Mouse (Mus musculus) monocyte, adult 2 months (primary cell): ENCODE results near the gene Gm42688.
A peak's percentile ranks its signal among the peaks of the same experiment; 100 is the strongest.

Source experiments
- DNase-seq, 2 experiments: peaks; one replicate each; pipeline ENCODE4 v3.0.0; 2022; ENCODE audit warnings: low spot score in 2 of 2, low read depth in 1 of 2

The Gm42688 gene

DNA sequence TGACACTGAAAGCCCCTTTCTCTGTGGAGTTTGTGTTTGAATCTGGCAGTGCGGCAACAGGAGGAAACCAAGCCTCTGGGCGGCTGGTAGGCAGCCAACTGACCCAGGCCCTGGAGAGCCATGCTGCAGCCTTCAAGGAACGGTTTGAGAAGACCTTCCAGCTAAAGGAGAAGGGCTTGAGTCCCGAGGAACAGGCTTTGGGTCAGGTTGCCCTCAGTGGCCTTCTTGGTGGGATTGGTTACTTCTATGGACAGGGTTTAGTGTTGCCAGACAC is 15.7 kb downstream of the Gm42688 start:
- DNase-seq: no peak

DNA sequence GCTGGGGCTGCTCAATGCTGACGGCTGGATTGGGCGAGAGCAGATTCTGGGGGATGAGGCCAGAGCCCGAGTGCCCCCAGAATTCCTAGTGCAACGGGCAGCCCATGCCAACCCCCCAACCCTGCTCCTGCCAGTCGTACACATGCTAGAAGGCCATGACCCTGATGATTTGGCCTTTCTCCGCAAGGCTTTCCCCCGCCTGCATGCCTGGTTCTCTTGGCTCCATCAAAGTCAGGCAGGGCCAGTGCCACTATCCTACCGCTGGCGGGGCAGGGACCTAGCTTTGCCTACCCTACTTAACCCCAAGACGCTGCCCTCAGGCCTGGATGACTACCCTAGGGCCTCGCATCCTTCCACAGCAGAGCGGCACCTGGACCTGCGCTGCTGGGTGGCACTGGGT is 16.2 kb downstream of the Gm42688 start:
- DNase-seq: no peak

DNA sequence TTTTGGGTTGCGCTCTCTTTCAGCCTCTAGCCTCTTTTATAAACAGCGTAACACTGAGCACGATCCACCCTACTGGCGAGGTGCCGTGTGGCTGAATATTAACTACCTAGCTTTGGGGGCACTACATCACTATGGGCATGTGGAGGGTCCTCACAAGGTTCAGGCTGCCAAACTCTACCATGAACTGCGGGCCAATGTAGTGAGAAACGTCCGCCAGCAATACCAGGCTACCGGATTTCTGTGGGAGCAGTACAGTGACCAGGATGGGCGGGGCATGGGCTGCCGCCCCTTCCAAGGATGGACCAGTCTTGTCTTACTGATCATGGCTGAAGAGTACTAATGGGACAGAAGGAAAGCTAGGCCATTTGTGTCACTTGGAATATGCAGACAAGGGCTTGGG is 17.0 kb downstream of the Gm42688 start:
- DNase-seq: no peak

DNA sequence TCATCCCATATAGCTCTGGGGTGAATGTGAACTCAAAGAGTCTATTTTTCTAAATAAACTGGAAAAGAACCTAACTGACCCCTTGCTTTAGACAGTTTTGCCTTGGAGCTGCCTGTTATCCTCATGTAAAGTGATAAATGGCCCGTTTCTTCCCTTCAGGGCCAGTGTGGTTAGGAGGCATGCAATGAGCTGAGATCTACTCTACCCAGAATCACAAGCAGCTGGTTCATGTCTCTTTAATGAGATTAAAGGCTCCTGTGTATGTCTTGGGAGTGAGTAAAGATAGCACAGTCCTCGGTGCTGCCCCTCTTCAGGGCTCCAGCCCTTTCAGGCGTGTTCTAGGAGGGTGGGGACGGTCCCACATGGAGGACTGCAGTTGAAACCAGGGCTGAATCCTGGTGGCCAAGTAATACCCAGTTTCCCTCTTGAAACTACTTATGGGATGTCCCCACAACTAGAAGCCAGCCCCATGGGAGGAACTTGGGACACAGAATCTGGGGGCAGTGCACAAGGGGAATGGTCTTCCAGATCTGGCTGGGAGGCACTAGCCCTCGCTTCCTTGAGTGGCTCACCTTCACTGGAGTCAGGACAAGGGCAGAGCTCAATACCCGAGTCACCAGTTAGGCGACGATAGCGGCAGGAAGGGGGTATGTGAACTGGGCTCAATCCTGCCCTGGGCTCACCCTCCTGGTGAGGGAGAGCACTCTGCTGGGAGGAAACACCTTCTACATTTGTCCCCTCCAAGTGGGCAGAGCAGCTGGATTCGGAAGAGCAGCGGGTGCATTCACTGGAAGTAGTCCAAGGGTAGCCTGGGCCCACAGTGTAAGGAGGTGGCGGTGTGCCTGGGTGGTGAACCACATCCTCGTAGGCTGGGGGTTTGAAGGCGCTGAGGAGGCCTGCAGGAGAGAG is 17.7 kb downstream of the Gm42688 start:
- DNase-seq: no peak

DNA sequence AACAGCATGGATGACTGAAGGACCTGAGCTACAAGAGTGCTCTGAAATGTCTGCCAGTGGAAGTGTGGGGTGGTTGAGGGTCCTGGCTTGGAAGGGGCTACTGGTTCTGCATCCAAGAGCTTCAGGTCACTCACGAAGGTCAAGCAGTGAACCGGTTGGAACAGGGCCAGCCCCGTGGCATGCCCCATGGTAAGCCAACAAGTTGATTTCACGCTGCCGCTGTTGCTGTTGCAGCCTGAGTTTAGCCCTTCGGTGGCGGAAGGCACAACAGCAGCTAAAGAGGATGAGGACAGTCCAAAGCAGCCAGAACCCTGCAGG is 18.3 kb downstream of the Gm42688 start:
- DNase-seq: no peak

DNA sequence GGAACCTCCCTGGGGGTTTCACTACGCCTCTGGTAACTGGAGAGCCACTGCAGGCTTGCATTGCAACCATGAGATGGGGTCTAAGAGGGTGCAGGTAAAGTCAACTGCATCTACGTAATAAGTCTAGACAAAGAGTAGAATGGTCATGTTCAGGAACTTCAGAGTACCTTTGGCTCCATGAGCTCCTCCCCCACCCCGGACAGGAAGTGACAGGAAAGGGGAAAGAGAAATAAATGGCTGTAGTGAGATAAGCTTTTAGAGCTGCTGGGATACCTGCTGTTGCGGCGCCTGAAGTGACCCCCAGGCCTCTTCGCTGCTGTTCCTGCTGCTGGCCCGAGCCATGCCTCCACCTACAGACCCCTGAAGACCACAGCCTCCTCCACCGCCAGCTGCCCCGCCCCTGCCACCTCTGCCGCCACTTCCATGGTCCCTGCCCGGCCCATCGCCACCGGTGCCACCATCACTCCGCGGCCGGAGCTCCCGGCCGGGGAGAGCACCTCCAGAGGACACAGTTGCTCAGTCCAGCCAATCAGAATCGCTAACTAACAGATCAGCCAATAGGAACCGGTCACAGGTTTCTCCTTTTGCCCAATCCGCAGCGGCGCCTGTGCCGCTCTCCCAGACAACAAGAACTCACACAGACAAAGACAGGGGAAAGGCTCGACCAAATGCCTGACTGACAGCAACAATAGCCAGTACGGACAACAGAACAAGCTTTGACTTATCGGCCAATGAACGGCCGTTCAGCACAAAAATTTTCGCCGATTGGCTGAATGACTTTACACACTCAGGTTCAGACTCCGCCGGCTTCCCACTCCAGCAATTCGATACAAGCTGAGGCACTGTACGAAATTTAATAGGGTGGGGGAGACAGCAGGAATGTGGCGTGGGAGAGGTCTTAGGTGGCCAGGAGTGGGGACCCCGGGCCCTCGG is 19.8 kb downstream of the Gm42688 start, which contains the start of gene Wbp1:
Gene Wbp1, minus strand, starts transcription at position 630 of the 933 bp plus-strand sequence.
- DNase-seq: peak; percentile 88 to 90

DNA sequence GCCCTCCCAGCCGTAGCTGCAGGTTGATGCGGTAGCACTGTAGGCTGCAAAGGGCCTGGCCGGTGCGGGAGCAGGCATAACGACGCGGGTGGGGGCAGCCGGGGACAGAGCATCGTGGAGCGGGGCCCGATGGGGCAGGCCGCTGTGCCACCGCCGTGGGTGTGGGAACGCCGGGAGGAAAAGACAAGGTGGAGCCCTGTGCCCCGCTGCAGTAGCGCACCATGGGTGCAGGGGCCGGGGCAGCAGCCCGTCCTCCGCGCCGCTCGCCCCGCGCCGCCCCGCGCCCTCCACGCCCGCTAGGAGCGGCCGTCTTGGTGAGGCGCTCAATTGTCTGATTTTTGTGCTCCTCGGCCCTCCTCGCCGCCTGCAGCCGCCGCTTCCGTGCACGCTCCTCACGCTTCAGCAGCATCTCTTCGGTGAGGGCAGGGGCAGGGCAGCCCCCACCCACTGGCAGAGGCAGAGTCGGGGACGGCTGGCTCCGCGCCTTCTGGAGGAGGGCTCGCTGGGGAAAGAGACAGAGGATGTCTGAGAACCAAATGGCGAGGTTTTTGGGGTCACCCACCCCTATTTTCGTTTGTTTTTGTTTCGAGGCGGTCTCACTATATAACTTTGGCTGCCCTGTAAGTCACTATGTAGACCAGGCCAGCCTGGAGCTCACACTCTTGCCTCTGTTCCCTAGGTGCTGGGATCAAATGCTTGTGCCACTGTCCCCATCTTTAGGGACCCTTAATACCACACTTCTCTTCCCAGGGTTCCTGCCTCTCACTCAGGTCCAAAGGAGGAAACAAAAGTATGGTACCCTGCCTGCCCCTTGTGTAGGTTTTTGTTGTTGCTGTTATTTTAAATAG is 20.7 kb downstream of the Gm42688 start:
- no peak for DNase-seq

DNA sequence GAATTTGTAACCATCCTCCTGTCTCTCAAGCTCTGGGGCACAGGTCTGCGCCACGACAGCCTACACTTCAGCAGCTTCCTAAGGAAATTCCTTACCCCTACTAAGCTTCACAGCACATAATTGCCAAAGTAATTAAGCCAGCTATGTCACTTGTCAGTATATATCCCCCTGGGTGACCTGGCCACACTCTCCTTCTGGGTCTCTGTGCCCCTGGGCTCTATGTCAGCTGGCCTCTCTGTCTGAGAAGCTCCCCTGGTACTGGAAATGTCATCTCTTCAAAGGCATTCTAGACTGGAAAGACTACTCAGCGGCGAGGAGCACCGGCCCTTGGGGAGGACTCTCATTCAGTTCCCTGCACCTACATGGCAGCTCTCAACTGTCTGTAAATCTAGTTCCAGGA is 21.5 kb downstream of the Gm42688 start:
- no peak for DNase-seq

DNA sequence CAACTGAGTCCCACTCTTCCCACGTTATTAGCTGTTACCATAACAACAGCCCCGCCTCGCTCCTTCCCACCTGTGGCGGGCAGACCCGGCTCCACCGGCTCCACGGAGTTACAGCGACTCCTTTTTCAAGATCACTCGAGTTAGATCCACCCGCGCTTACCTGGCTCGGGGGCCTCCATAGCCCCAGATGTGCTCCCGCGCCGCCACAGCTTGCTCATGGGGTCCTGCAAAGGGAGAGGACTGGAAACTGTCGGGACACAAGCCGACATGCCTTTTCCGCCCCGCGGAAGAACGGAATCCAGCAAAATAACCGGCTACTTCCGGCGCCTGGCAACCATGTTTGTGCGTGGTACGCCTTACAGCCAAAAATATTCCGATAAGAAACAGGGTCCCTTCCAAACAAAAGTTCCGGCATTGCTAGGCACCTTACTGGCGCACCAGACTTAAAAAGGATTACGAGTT is 23.5 kb downstream of the Gm42688 start:
- peak; percentile 84 to 89 for DNase-seq

DNA sequence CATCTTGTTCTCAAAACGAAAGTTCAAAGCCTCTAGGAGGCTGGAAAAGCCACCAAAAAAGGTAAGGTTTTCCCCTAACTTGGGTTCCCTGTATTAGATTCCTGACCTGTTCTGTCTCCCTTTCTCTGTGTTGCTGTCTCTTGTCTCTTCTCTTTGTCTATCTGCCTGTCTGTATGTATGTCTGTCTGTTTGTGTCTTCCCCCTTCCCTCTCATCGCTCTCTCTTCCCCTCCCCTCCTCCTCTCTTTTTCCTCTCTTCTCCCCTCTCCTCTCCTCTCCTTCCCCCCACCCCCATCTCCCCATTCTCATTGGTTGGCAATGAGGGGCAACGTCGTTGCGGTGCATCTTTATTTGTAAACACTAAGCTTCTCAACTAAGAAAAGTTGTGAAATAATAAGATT is 23.9 kb downstream of the Gm42688 start, which contains the start of gene Ino80b:
Gene Ino80b, minus strand, starts transcription at position 101 of the 400 bp plus-strand sequence.
- DNase-seq: no peak

DNA sequence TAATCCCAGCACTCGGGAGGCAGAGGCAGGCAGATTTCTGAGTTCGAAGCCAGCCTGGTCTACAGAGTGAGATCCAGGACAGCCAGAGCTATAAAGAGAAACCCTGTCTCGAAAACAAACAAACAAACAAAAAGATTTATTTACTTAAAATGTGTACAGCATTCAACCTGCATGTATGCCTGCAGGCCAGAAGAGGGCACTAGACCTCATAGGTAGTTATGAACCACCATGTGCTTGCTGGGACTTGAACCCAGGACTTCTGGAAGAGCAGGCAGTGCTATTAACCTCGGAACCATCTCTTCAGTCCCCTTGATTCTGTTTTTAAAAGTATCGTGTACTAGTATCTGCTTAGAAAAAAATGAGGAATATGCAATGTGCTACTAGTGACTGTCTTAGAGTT is 26.0 kb downstream of the Gm42688 start:
- no peak for DNase-seq

DNA sequence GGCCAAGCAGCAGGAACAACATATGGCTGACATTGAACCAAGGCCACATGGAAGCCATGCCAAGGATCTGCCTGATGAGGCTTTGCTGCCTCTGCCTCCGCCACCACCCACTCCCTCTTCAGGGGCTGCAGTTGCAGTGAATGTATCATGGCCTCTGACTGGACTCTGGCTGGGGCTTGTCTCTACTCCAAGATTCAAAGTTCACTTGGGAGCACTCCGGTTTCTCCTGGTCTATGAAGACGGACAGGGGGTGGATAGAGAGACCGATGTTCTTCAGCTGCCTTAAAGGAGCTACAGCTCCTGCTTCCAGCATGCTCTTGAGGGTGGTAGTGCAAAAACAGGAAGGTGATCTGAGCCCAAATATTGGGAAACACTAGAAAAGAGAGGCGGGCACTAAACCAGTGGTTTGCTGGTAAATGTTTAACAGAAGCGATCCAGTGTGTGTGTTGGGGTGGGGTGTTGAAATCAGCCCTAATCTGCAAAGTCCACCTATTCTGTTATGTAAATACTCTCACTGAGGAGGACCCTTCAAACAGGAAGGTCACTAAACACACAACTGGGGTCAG is 30.1 kb downstream of the Gm42688 start:
- no peak for DNase-seq

DNA sequence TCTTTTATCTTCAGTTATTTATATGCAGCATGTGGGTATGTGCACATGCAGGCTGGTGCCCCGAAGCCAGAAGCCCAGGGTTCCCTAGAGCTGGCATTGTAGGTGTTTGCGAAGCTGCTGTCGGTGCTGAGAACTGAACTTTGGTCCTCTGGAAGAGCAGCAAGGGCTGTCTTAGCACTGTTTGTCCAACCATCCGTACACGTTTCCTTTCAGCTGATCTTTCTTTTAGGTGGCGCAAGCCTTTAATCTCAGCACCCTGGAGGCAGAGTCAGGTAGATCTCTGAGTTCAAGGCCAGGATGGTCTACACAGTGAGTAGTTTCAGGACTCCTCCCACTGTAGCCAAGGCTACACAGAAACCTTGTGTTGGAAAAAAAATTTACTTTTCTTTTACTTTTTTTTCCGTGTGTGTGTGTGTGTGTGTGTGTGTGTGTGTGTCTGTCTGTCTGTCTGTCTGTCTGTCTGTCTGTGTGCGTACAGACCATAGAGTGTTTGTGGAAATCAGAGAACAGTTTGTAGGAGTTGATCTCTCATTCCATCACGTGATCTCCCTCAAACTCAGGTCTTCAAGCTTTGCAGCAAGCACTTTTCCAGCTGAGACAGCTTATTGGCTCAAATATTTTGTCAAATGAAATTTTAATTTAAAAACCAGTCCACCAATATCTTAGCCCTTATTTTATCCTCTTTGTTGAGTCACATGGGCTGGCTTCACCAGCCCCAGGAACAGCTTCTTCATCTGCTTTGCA is 30.9 kb downstream of the Gm42688 start:
- no peak for DNase-seq

DNA sequence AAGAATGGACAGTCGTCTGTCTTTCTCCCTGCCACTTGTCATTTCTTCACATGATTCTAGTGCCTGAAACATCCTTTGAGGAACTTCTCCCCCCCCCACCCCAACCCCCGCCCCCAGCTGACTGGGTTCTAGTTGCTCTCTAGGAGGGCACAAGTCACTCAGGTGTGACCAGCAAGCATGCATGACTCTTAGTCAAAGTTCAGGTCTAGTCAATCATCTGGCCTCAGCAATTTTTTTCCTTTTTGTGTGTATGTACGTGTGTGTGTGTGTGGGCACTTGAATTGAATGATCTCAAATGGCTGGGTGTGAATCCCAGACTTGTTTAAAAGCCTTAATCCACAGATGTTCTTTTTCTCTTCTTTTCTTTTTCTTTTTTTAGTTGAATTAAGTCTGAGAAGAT is 32.8 kb downstream of the Gm42688 start:
- DNase-seq: no peak

DNA sequence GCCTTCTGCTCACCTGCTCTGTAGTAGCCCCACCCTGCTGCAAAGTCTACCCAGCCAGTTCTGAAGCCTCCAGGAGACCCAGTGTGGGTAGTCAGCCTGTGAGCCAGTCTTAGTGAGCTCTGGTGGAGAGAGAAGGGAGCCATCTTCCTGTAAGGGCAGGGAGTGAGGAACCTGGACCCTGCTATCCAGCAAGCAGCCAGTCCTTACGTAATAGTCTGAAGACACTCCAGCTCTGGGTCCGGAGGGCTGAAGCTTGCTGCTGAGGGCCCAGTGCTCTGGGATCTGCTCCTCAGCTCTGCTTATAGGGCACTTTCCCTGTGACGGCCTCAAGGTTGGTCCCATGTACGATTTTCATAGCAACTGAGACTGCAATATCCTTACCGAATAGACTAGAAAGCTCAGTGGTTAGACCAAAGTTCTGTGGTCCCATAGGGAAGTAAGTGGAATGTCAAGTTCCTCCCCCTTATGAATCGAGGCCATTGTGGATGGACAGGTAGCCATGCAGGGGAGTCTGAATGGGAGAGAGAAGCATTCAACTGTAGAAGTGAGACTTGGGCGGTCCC is 33.6 kb downstream of the Gm42688 start, which contains the start of gene Rtkn:
Gene Rtkn, plus strand, starts transcription at position 513 of the 563 bp plus-strand sequence.
- no peak for DNase-seq

DNA sequence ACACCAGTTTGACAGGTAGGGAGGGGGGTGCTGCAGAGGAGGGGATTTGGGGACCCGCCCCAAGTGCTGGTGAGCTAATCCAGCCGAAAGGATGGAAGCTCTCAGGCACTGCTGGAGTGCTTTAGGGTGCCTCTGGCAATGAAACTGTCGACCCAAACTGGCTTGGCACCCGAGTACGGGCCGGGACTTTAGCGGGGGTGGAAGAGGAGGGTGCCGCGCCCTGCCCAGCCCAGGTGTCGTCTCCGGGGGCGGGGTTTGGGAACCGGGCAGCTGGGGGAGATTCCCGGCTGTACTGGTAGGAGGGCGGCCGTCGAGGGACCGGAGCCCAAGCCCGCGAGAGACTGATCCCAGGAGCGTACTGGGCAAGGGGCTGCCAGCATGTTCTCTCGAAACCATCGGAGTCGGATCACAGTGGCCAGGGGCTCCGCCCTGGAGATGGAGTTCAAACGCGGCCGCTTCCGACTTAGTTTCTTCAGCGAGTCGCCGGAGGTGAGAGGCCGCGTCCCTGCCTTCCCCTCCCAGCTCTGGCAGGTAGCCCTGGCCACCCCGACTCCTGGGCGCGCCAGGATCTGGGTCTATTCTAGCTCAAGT is 34.2 kb downstream of the Gm42688 start:
- DNase-seq: no peak

DNA sequence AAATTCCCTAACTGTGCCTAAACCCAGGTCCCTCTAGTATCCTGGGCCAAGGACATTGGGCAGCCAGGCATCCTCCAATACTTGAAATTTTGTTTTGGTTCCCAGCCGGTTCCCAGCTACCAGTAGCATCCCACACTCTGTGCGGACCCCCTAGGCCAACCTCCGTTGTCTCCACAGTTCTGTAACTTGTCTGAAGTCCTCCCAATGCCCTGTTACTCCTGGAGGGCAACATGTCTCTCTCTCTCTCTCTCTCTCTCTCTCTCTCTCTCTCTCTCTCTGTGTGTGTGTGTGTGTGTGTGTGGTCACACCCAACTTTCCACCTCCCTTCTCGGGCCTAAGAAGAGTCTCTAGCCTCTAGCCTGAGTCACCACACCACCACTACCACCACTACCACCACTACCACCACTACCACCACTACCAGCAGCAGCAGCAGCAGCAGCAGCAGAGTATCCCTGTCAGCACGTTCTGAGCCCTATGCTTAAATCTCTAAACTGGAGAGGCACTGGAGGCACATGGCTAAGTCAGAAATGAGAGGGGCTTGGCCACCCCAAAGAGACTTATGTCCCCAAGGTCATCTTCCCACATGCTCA is 35.0 kb downstream of the Gm42688 start:
- DNase-seq: no peak

DNA sequence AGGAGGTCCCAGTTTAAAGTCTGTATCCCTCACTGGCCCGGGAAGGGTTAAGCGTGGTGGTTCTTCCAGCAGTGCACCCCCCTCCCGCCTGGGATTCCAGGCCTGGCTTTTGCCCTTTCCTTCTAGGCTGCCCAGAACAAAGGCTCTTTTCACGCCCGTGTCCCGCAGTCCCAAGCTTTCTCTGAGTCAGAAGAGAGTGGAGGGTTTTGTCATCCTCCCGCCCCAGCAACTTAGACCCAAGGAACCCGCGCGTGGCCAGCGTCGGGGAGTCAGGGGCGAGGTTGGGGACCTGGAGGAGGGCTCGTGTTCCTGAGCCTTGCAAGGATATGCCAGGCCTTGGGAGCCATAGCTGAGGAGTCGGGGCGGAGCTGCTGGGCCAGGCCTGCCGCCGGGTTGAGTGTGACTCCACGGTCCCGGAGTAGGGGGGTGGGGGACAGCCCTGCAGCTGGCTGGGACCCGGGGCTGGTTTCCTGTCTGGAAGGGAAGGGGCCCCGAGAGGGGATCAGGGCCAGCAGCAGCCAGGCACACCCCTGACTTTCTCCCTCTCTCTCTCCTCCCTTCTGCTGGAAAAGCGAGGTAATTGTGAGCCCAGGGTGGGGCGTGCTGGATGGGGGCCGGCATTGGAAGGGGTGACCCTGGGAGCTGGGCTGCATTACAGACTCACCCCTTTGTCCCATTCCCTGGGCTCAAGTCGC is 35.6 kb downstream of the Gm42688 start:
- no peak for DNase-seq
